ENCODE assay signal across 20 mouse cellular contexts in genomic region chr15:11965201-11965845, GRCm38 (mm10). TPM values are rescaled to one million over a fixed set of nuclear protein-coding genes. Genes with fewer than 3 reads are reported as not detected.
"Had no signal": no experiment of that assay in that cellular context is flagged by ENCODE, and none has a peak within 500 bp of the region (broad histone marks: within the 10 kb centered on the region; RNA-seq: fewer than 3 reads in every experiment).

No protein-coding gene starts in this region.

- H3K27ac ChIP-seq: kidney, postnatal 0 days; layer of hippocampus, adult 2 months; limb, embryonic 12.5 days; limb, embryonic 15.5 days; liver, embryonic 14.5 days; macrophage; midbrain, embryonic 12.5 days; stomach, embryonic 15.5 days had no signal

- H3K4me2 ChIP-seq: limb, embryonic 12.5 days; limb, embryonic 15.5 days; liver, embryonic 11.5 days; lung, embryonic 14.5 days; midbrain, embryonic 12.5 days; stomach, embryonic 15.5 days had no signal

- DNase-seq: kidney, postnatal 25 days; layer of hippocampus, adult 9-11 months; liver, postnatal 0 days; lung, embryonic 14.5 days; retina, postnatal 1 day; right cerebral cortex, postnatal 25 days; spleen, adult 18-20 months; thymus, postnatal 36 days had no signal

- H3K27me3 ChIP-seq: limb, embryonic 12.5 days; limb, embryonic 15.5 days; midbrain, embryonic 12.5 days; stomach, embryonic 15.5 days had no signal

- H3K9me3 ChIP-seq: limb, embryonic 12.5 days; limb, embryonic 15.5 days; midbrain, embryonic 12.5 days; stomach, embryonic 15.5 days had no signal

- H3K4me1 ChIP-seq: limb, embryonic 12.5 days; limb, embryonic 15.5 days; midbrain, embryonic 12.5 days; stomach, embryonic 15.5 days had no signal

- ATAC-seq: liver, postnatal 0 days; lung, postnatal 0 days; midbrain, embryonic 16.5 days had no signal

- H3K9ac ChIP-seq: limb, embryonic 12.5 days; limb, embryonic 15.5 days; liver, embryonic 14.5 days; liver, postnatal 0 days; lung, embryonic 14.5 days; midbrain, embryonic 12.5 days; stomach, embryonic 15.5 days had no signal

- H3K4me3 ChIP-seq: layer of hippocampus, adult 2 months; limb, embryonic 12.5 days; limb, embryonic 15.5 days; midbrain, embryonic 12.5 days; stomach, embryonic 15.5 days had no signal

- H3K36me3 ChIP-seq: limb, embryonic 12.5 days; limb, embryonic 15.5 days; midbrain, embryonic 12.5 days; stomach, embryonic 15.5 days had no signal

RNA-seq across cellular contexts. Expression of gene Npr3, which starts 58.2 kb away (rescaled TPM):
- total RNA-seq: megakaryocyte, adult 5-6 weeks had no signal
- polyA plus RNA-seq: macrophage had no signal
